Mouse (Mus musculus) gastrocnemius, adult 2 months (tissue): ENCODE measurements at regions not wholly inside any gene's neighbourhood (a gene's known extent, or its start where the extent isn't known, plus 50 kb on each side); places are given as distances from the start of the nearest gene placed in this dataset.

ENCODE experiments used
- DNase-seq: peaks from one replicate; pipeline ENCODE4 v3.0.0; 2022
- H3K27ac ChIP-seq: fragments of 200-600 bp; 2 replicates; pipeline ENCODE4 v1.8.1; 2022; ENCODE audit warnings: mild to moderate bottlenecking
- H3K4me3 ChIP-seq: fragments of 200-600 bp; 2 replicates; pipeline ENCODE4 v1.8.1; 2022; ENCODE audit warnings: mild to moderate bottlenecking, moderate library complexity
- CTCF ChIP-seq: fragments of 200-600 bp; IDR thresholded peaks from 2 replicates; pipeline ENCODE4 v1.8.1; 2022; ENCODE audit warnings: antibody characterized with exemption, mild to moderate bottlenecking, moderate library complexity
- intact Hi-C: fragments of 180-260 bp; cut with DNase I; formaldehyde crosslinking; loops from one replicate; pipeline ENCODE4 v1.15.1; 2025

DNA sequence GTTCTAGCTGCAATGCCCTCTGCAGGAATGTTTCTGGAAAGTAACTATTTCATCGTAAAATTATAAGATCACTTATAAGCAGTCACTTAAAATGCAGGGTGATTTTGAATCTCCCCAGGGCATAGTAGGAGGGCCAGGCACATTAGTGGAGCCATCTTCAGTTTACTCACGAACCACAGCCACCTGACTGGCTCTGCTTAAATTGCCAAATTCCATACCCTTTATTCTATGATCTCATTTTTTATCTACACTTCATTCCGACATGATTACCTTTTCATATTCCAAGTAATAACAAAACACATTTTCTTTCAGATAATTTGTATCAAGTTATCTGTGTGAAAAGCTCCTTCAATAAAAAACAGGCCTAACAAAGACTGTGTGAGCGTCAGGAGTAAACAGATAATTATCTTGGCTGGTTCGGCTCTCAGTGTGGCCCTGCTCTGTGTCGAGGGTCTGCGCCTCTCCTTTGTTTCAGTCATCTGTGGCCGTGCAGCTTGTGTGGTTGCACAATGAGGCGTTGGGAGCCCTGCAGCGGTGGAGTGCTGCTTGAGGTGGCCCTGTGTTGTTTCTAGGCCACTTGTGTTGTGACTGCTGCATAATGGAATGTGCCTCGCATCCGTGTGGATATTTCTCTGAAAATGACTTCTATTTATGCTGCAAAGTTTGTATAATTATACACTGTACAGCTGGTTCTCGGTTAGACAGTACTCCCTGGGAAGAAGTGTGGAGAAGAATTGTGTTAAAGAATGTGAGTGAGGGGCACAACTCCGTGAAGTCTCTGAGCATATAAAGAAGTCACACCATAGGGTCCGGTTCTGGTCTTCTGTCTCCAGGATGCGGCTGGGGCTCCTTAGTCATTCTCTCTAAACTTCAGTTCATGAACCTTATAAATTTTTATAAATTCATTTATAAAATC is 212.1 kb downstream of the Cdh26 start:
- Histone ChIP-seq H3K27ac (no peak overlapping the region), H3K4me3 (no peak overlapping the region)
- intact Hi-C loops = no loop called here
- no peak for TF ChIP-seq CTCF
- no peak for DNase-seq

DNA sequence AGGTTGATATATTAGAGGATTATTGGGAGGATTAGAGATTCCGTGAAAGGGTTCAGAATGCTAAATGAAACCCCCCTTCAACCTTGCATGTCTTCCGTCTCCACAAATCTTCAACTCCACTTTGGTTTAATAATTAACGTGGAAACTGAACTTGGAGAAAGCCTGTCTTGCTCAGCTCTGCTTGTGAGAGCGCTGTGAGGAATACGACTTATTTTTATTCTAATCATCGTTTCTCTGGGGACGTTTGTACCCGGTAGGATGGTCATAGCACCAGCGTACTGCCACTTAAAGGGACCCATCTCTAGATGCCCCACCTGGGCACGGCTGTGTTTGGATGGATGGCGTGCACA is 212.7 kb downstream of the Cdh26 start:
- no peak for TF ChIP-seq CTCF

GRCm38 (mm10) chr2:178643841-178644240 is 213.5 kb downstream of the Cdh26 start:
- no peak for DNase-seq

More for the DNA sequence above, 212.7 kb downstream of the Cdh26 start:
- intact Hi-C loops = no loop called here
- H3K4me3 ChIP-seq = no peak overlapping the region
- no peak overlapping the region for H3K27ac ChIP-seq
- no peak for DNase-seq

DNA sequence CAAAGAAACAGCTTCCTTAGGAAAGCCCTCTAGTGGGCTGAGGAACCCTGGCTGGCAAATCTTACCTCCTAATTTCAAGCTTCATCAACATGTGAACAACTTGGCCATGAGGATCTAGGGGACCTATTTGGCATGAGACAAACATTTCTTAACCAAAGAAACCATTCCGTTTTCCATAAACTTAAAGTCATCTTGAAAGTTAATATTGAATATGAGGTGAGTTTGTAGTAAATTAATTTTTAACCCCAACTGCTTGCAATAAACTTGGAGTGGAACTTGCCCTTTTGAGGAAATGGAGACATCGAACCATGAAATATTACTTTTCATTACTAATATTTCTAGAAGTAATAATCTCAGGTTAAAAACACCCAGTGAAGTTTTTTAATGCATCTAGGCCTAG is 229.7 kb downstream of the Cdh26 start:
- H3K27ac ChIP-seq = no peak overlapping the region
- H3K4me3 ChIP-seq = no peak overlapping the region
- no peak for DNase-seq
- intact Hi-C loops = loop anchor here (5.0 to 10.0 kb wide), 3 partner anchors 33 to 375 kb away; no protein-coding TSS in a partner anchor
- TF ChIP-seq CTCF = no peak

More at GRCm38 (mm10) chr2:178643841-178644240, 213.5 kb downstream of the Cdh26 start:
- intact Hi-C loops = no loop called here
- no peak for TF ChIP-seq CTCF
- no peak overlapping the region for H3K27ac ChIP-seq
- H3K4me3 ChIP-seq = no peak overlapping the region

DNA sequence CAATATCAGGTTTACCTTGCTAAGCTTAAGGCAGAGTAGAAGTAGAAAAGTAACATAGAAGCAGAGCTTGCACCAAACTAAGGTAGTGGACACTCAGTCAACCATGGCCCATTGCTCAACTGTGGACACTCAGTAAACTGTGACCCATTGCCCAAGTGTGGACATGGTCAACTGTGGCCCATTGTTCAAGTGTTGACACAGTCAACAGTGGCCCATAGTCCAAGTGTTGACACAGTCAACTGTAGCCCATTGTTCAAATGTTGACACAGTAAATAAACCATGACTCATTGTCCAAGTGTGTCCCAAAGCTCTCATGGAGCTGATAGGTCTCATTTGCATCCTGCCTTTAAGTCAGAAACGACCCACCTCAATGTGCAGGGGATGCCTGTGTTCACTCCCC is 232.1 kb downstream of the Cdh26 start:
- no peak for TF ChIP-seq CTCF
- Histone ChIP-seq H3K27ac (no peak overlapping the region), H3K4me3 (no peak overlapping the region)
- intact Hi-C loops = loop anchor here (5.0 to 10.0 kb wide), 3 partner anchors 35 to 378 kb away; no protein-coding TSS in a partner anchor
- no peak for DNase-seq

DNA sequence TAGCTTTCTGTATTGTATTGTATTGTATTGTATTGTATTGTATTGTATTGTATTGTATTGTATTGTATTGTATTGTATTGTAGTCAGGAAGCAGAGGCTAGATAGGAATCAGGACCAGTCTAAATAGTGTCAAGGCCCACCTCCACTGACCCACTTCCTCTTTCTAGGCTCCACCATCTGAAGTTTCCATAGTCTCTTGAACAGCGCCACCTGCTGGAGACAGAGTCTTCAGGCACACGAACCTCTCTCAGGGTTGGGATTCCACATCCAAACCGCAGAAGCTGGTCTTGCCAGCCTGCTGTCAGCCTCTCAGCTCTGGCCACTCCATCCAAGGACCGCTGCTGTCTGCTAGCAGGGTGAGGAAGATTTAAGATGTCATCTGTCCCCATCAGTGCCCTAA is 234.6 kb downstream of the Cdh26 start:
- Histone ChIP-seq H3K27ac (no peak overlapping the region), H3K4me3 (no peak overlapping the region)
- TF ChIP-seq CTCF = peak; percentile 74
- DNase-seq = peak; percentile 69
- intact Hi-C loops = loop anchor here (1.0 to 10.0 kb wide), 5 partner anchors 38 to 380 kb away; no protein-coding TSS in a partner anchor

DNA sequence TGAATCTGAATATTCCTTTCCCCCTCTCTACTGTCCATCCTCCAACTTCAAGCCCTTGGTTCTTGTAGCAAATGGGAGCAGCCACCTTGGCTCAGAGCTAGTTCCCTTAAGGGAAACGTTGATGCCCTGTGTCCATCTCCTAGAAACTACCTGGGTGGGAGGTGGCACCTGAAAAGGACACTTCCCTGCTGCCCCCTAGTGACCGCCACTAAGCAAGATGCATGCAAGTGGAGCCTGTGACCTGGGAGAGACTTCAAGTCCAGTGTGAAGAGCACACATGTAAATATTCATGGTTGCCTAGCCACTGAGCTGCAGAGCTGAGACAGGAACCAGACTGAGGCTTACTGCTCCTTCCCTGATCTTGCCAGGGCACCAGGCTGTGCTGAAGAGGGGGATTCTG is 238.1 kb downstream of the Cdh26 start:
- intact Hi-C loops = loop anchor here (10.0 kb wide), 2 partner anchors 244 to 384 kb away; no protein-coding TSS in a partner anchor
- no peak overlapping the region for H3K27ac ChIP-seq
- TF ChIP-seq CTCF = peak; percentile 36; the same call in 1 of the 2 replicates
- DNase-seq = no peak
- no peak overlapping the region for H3K4me3 ChIP-seq

- intact Hi-C loops = no loop called here
- Histone ChIP-seq H3K4me3 (no peak overlapping the region), H3K27ac (no peak overlapping the region)
- TF ChIP-seq CTCF = no peak
- DNase-seq = no peak
Measured at GRCm38 (mm10) chr2:178670952-178671351, 240.6 kb downstream of the Cdh26 start.

DNA sequence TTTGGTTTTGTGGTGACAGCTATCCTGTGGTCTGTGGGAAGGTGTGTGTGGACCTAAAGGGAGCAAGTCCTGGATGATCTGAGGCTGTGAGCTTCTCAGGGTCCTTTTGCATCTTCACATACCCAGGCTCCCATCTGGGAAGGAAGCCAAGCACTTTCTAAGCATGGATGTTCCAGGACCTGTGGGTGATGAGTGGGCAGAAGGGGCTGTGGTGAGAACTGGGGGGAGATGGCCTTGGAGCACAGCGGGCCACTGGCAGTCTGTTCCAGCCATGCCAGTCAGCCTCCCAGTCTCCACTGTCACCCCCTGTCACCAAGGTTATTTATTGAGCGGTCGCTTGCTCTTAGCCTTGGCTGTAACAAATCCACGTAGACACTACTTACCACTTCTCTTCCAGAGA is 243.3 kb downstream of the Cdh26 start:
- TF ChIP-seq CTCF = no peak
- intact Hi-C loops = no loop called here
- no peak for DNase-seq
- H3K27ac ChIP-seq = no peak overlapping the region
- H3K4me3 ChIP-seq = no peak overlapping the region

GRCm38 (mm10) chr2:178674621-178675020 is 244.3 kb downstream of the Cdh26 start:
- intact Hi-C loops = no loop called here
- Histone ChIP-seq H3K27ac (no peak overlapping the region), H3K4me3 (no peak overlapping the region)
- no peak for DNase-seq
- no peak for TF ChIP-seq CTCF

GRCm38 (mm10) chr2:178676970-178677369 is 246.6 kb downstream of the Cdh26 start:
- H3K4me3 ChIP-seq = no peak overlapping the region
- no peak for TF ChIP-seq CTCF
- intact Hi-C loops = no loop called here
- H3K27ac ChIP-seq = no peak overlapping the region
- no peak for DNase-seq

DNA sequence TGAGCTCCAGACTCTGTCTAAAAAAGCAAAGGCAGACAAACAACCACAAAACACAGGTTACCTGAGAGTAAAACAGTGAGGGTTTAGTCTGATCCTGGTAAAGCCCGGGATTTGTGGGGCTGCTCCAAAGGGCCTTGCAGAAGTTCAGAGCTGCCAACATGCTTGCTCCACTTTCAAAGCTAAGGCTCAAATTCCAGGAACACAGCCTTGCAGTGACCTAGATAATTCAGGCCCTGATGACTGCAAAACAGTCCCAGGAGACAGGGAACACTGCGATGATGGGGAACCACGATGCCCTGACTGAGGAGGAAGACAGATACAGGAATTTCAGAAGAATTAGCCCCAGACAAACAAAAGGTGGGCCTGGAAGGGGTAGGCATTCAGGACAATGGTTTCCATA is 250.0 kb downstream of the Cdh26 start:
- intact Hi-C loops = no loop called here
- peak overlapping the region; percentile 63 for H3K27ac ChIP-seq
- peak overlapping the region; percentile 44 for H3K4me3 ChIP-seq
- peak; percentile 53 for DNase-seq
- TF ChIP-seq CTCF = no peak

- TF ChIP-seq CTCF = no peak
- H3K27ac ChIP-seq = no peak overlapping the region
- intact Hi-C loops = no loop called here
- no peak for DNase-seq
- H3K4me3 ChIP-seq = no peak overlapping the region
Measured at GRCm38 (mm10) chr2:178684026-178684958, 254.0 kb downstream of the Cdh26 start.
